Mouse (Mus musculus) heart, adult 9 months (tissue): Measurements from ENCODE around the gene Atp8a2.
"Not testable (repeated sequence)": the region's sequence is repeated elsewhere in the genome, so short reads cannot be mapped to it uniquely, and the experiment has no call there.

Experiments
- DNase-seq, 2 experiments: peaks; one replicate each; pipeline ENCODE4 v3.0.0; 2022; ENCODE audit warnings: low spot score in 2 of 2

Atp8a2 gene

DNA sequence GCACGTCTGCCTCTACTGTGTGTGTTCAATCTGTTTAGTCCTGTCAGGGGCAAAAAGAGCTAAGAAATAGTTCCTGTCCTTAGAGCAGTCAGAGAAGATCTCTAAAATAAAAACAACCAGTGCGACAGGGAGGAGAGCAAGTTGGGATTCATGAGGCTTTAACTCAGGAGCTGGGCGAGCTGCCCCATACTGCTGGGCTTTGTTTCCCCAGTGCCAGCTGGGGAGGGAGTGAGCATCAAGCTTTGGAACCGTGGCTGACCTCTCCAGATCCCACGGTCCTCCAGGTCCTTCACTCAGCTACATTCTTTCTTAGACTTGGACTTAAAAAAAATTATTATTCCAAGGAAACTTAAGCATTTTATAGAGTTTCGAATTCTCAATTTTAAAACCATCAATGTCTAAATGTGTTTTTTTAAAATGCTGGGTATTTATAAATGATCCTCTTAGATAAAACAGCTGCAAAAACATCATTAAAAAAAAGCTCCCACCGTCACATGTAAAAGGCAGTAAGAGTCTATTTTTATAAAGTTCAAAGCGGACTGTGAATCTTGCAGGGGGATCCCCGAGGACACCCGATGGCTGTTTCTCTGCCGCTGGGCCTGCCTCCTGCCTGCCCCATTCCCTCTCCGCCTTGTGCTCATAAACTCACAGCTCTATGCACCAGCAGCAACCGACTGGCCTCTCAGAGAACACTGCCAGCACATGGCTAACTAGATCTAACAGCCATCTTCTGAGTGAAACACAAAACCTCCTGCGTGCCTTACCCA is 350.2 kb downstream of the Atp8a2 start:
- DNase-seq = no peak

DNA sequence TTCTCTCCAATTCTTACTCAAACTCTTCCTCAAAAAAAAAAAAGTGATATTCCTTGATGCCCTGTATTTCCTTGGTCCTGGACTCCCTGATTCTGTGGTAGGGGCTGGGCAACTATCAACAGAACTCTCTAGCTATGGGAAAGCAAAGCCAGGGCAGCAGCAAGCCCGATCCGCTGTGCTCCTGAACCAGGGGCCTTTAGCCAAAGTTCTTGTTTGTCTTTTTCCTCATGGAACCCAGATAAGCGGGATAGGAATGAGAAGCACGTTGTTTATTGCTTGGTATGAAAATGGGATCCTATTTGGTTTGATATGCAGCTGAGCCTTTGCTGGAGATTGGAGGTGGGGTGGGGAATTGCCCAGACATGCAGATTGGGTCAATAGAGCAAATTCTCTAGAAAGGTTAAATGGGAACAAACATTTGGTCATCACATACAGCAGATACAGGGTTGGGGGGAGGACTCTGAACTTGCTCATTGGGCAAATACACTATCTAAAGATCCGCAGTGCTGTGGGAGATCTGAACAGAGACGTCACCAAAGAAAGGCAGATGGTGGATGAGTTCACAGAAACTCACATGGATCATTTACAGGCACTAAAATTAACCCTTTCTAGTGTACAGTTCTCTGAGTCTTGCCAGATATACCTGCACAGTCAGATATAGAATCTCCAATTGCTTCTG is 353.6 kb downstream of the Atp8a2 start:
- no peak for DNase-seq

DNA sequence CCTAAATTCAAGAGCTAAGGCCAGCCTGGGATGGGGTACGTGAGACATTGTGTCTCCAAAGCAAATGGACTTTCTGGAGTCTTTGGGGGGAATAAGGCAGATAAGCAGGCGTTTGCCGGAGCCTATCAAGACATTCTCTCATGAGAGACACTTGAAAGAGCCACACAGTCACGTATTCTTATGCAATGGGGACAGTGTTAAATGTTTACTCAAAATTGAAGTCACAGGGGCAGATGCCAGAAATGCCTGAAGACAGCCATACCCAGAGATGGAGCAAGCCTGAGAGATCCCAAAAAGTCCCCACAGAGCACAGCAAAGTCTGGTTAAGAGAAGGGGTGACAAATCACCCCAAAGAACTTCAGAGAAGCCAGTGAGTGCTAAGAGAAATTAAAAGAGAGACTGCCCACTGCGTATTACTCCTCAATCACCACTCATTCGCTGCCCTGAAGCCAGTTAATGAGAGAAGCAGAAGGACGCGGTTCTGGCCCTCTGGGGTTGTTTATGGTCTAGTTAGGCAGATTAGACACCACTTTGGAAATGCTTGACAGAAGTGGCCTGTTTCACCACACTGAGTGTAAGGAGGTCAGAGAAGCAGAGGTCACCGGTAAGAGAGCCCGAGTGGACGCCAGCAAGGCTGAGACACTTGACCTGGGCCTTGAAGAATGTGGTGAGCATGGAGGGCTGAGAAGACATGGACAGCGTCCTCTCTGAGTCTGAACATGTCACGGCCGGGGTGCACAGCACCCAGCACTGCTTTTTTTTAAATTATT is 356.8 kb downstream of the Atp8a2 start:
- no peak for DNase-seq

- DNase-seq = not testable (repeated sequence)
Observed at GRCm38 (mm10) chr14:59838446-59839259, 358.3 kb downstream of the Atp8a2 start.

DNA sequence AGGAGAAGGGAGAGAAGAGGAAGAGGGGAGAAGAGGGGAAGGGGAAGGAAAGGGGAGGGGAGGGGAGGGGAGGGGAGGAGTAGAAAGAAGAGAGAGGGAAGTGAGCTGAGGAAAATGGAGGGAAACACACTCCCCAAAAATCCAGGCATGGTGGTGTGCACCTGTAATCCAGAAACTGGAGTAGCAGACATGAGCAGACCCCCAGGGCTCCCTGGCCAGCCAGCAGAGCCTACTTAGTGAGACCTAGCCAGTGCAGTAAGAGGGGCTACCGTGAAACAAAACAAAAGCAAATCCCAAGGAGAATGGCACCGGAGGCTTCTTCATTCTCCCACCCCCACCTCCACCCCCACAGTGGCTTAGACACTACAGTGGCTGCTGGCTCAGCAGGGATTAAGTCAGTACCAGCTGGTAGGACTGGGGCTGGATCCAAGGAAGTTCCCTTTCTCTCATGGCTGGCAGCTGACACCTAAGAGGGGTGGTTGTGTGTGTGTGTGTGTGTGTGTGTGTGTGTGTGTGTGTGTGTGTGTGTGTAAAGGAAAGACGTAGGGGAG is 359.2 kb downstream of the Atp8a2 start:
- not testable (repeated sequence) for DNase-seq

- DNase-seq = no peak
Observed at GRCm38 (mm10) chr14:59836876-59837543, 360.0 kb downstream of the Atp8a2 start.

GRCm38 (mm10) chr14:59829580-59829979 is 367.4 kb downstream of the Atp8a2 start:
- no peak for DNase-seq

DNA sequence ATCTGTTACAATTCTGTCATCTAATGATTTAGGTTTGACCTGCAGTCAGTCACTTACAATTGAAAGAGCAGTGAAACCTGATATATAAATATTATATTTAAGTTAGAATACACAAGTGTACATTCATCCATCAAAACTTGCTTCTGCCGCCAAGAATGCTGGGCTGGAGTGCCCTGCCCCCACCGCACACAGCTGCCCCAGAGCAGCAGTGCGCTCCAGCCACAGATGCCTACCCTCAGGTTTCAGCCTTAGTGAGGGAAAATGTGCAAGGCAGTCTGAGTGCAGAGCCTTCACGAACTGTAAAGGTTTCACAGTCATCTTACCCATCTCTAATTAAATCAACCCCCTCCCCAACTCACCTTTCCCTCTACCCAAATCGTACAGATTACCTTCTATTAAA is 369.6 kb downstream of the Atp8a2 start:
- DNase-seq = no peak

DNA sequence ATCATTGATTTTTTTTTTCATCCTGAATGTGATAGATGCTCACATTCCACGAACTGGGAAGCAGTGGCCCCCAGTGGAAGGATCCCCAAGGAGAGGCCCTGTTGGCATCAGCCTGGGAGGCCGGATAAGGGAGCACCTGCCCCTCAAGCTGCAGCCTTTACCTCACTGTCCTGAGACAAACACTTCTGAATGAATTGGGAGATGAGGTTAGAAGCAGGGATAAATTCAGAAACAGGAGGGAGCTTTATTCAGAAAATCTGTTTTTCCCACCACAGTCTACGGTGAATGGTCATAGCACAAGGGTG is 376.9 kb downstream of the Atp8a2 start:
- DNase-seq = no peak

- DNase-seq = no peak
Observed at GRCm38 (mm10) chr14:59819215-59820114, 377.5 kb downstream of the Atp8a2 start.

GRCm38 (mm10) chr14:59810316-59810715 is 386.7 kb downstream of the Atp8a2 start:
- not testable (repeated sequence) for DNase-seq

DNA sequence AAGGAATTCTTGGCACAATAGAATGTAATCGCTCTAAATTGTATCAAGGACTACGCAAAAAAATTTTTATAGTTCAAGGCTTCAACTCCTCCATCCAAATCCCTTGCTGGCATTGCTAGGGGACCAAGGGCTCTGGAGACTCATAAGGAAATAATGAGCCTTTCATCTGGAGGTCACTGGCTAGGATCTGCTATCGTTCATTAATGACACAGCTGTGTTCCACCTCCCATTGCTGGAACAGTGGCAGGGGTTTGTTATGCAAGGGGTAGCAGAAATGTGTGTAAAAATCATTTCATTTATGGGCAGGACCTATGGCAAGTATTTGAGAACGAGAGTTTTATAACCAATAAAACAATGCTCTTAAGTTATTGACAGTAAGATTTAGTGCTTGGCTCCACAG is 387.2 kb downstream of the Atp8a2 start:
- DNase-seq = no peak

GRCm38 (mm10) chr14:59807528-59808300 is 389.3 kb downstream of the Atp8a2 start:
- no peak for DNase-seq

DNA sequence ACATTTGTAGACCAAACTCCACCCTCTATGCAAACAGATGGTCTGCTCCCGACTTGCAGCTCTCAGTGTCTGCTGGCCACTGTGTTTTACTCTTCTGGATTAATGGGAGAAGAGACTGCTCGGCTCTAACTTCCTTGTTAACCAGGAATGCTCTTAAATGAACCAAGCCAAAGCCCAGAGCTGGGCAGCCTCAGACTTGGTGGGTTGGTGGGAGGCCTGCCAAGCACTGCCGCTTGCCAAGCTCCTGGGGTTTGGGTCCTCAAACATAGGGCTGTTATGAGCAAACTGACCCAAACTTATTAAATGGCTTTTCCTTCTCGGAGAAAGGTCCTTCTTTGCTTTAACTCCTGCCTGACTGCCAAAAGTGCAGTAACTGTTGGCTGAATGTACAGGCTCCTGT is 390.1 kb downstream of the Atp8a2 start:
- no peak for DNase-seq

DNA sequence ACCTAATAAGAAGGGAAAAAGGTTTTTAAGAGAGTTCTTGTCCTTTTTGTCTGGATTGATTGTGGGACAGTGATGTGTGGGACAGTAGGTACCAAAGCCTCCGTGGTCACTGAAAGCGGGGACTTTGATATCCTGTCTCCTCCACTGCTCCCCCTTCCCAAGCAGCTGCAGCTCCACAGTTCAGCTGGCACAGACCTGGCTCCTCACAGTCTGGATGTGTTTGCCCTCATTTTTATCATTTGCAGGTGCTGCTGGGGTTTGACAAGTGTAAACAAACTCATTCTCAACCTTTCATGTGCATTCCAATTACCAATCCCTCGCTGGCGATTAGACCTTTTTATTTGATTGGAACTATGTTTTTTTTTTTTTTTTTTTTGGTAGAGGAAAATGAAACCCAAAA is 390.8 kb downstream of the Atp8a2 start:
- DNase-seq = no peak

DNA sequence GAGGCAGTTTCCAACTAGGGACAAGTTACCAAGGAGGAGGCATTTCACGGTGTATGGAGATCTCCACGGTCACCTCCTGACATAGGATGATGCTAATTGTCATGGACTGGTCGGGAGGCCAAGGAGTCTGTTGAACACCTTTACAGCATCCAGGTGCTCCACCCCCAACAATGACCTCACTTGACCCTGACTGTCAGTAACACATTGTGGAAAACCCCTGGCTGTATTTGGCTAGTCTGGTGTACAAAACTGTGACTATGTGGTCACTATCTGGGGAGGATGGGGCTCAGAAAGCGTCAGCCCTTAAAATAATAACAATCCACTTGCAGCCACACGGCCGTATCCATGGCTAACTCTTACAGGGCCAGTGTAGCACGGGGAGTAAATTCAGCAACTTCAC is 391.3 kb downstream of the Atp8a2 start:
- no peak for DNase-seq

- DNase-seq = no peak
Observed at GRCm38 (mm10) chr14:59801961-59802599, 394.9 kb downstream of the Atp8a2 start.

DNA sequence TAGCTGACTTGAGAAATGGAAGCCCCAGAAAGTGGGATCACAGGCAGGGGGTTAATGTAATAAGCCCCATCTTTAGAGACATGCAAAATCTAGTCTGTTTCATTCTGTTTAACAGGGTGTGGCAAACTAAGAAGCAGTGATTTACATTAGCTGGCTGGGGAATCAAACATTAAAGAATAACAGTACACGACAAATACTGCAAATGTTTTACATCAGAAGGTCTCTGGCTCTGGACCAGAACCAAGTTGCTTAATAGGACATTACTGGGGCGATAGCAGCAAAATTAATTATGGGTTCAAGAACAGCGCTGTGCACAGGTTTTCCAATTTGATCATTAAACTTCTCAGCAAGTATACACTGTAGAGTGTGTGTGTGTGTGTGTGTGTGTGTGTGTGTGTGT is 397.5 kb downstream of the Atp8a2 start:
- no peak for DNase-seq

GRCm38 (mm10) chr14:59793841-59794240 is 403.1 kb downstream of the Atp8a2 start:
- DNase-seq = no peak
